Mouse (Mus musculus): ENCODE measurements at regions not wholly inside any gene's neighbourhood (a gene's known extent, or its start where the extent isn't known, plus 50 kb on each side); places are given as distances from the start of the nearest gene placed in this dataset.
A peak's percentile ranks its signal among the peaks of the same experiment; 100 is the strongest.

DNA sequence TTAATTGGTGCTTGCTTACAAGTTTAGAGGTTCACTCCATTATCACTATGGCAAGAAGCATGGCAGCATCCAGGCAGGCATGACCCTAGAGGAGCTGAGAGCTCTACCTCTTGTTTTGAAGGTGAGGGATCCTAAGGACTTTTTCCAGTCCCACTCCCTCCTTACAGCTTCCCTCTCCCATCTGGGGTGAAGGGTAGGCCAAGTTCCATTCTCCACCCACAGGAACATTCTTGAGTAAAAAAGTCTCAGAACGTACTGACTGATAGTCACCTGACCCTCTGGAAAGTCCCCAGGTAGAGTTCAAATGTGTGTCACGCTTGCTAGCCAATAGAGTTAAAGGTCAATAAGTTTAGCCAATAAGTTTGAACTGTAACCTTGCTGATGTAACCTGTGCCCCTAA lies 355.9 kb upstream of the Castor2 start:
- no peak overlapping the region for H3K4me3 ChIP-seq (ENCODE audit: low read depth, low read length)
- 82% methylated on average over 2 of the region's 2 CpGs for WGBS
- ATAC-seq (ENCODE audit: low read depth), result no peak

DNA sequence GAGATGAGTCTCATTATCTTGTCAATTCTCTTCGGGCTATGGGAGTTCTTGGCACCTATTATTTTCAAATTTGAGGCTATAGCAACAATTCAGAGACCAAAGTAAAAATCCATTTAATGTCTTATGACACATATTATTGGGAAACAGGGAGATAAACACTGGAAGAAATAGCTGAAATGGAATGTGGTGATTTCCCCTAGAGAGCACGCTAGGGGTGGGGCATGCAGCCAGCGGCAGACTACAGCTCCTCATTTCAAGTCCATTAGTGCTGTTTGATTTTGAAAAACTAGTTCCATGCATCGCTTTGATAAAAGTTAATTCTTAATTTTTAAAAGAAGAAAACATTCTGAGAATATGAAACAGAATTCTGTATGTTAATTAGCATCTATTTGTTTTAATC lies 367.6 kb upstream of the Castor2 start:
- H3K27me3 ChIP-seq (replicated peaks; ENCODE audit: control insufficient read depth, insufficient read depth, low read length), result no peaks in the 10 kb centered on the region
- ATAC-seq (ENCODE audit: low read depth), result no peak
- no peaks in the 10 kb centered on the region for H3K4me1 ChIP-seq (ENCODE audit: control insufficient read depth, insufficient read depth, low read length)
- H3K9ac ChIP-seq (ENCODE audit: low read depth, low read length), result no peak overlapping the region
- no peak for DNase-seq (ENCODE audit: low spot score)
- H3K9me3 ChIP-seq (ENCODE audit: control insufficient read depth, low read length), result no peaks in the 10 kb centered on the region
- no peaks in the 10 kb centered on the region for H3K36me3 ChIP-seq (ENCODE audit: control insufficient read depth, insufficient read depth, low read length)
- no peak overlapping the region for H3K4me2 ChIP-seq (ENCODE audit: low read depth, low read length)
- H3K27ac ChIP-seq (replicated peaks; ENCODE audit: low read depth, low read length), result no peak overlapping the region
- no peak overlapping the region for H3K4me3 ChIP-seq (ENCODE audit: low read depth, low read length)
- WGBS, result 72% methylated on average over 4 of the region's 4 CpGs

More for the DNA sequence above, 355.9 kb upstream of the Castor2 start:
- Histone ChIP-seq H3K4me1 (ENCODE audit: control insufficient read depth, insufficient read depth, low read length) (no peaks in the 10 kb centered on the region), H3K9ac (ENCODE audit: low read depth, low read length) (no peak overlapping the region), H3K27me3 (replicated peaks; ENCODE audit: control insufficient read depth, insufficient read depth, low read length) (no peaks in the 10 kb centered on the region), H3K9me3 (ENCODE audit: control insufficient read depth, low read length) (peaks cover 7% of the 10 kb centered on the region; the same call in 1 of the 2 replicates), H3K27ac (replicated peaks; ENCODE audit: low read depth, low read length) (no peak overlapping the region), H3K36me3 (ENCODE audit: control insufficient read depth, insufficient read depth, low read length) (no peaks in the 10 kb centered on the region), H3K4me2 (ENCODE audit: low read depth, low read length) (no peak overlapping the region)
- DNase-seq (ENCODE audit: low spot score), result no peak

DNA sequence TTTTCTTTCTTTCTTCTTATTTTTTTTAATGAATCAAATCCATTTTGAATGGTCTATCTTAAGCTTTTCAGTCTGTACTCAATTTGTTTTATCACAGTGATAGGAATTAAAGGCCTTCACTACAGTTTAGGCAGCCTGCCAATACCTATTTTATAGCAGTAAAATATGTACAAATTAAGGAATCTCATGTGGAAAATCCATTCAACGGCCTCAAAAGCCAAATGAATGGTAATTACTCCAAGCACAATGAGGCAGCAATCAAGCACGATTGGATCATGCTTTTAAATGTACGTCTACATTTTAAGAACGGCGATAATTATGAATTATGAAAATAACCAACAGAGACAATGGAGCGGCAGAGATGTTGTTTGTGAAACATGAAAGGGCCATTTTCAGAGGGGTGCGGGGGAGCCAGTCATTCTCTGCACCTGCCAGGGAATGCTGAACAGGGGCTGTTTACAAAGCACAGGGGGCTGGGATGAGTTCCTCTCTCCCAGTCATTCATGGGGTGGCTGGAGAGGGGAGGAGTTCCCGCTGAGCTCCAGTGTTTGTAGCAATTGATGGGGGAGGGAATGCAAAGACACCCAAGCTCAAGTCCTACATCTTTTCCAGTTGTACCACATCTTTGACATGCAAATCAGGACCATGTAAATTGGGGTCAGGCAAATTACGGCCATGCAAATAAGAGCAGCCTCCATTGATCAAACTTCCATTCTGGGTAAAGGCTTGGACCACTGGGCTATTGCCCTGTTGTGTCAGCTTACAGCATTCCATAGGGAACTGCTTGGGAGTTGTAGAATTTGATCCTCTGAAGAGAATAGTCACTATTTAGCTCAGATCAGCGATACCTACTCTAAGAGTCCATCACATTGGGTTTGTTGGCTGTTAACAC lies 381.1 kb upstream of the Castor2 start:
- no peak overlapping the region for H3K4me3 ChIP-seq (ENCODE audit: low read depth, low read length)
- no peaks in the 10 kb centered on the region for H3K27me3 ChIP-seq (replicated peaks; ENCODE audit: control insufficient read depth, insufficient read depth, low read length)
- no peaks in the 10 kb centered on the region for H3K9me3 ChIP-seq (ENCODE audit: control insufficient read depth, low read length)
- 49% methylated on average over 10 of the region's 10 CpGs for WGBS
- ATAC-seq (ENCODE audit: low read depth), result no peak
- no peak overlapping the region for H3K4me2 ChIP-seq (ENCODE audit: low read depth, low read length)
- DNase-seq (ENCODE audit: low spot score), result peak; percentile 50
- H3K4me1 ChIP-seq (ENCODE audit: control insufficient read depth, insufficient read depth, low read length), result no peaks in the 10 kb centered on the region
- no peak overlapping the region for H3K27ac ChIP-seq (replicated peaks; ENCODE audit: low read depth, low read length)
- no peaks in the 10 kb centered on the region for H3K36me3 ChIP-seq (ENCODE audit: control insufficient read depth, insufficient read depth, low read length)
- no peak overlapping the region for H3K9ac ChIP-seq (ENCODE audit: low read depth, low read length)

DNA sequence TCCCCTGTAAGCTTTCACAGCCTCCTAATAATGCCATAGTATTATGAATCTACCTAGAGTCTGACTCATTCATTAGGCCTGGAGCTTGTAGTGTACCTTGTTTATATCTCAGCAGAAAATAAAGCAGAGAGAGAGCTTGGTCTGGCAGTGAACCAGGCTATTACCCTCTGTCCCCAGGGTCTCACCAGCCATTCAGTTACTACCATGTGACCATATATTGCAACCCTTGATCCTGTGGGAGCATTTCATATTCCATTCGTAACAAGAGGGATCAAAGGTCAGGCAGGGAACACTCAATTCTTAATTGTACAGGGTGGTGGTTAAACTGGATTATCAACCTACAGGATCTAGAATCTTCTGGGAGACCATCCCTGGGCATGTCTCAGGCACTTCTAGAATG lies 383.7 kb upstream of the Castor2 start:
- Histone ChIP-seq H3K27ac (replicated peaks; ENCODE audit: low read depth, low read length) (no peak overlapping the region), H3K4me3 (ENCODE audit: low read depth, low read length) (no peak overlapping the region), H3K4me2 (ENCODE audit: low read depth, low read length) (no peak overlapping the region), H3K36me3 (ENCODE audit: control insufficient read depth, insufficient read depth, low read length) (no peaks in the 10 kb centered on the region), H3K4me1 (ENCODE audit: control insufficient read depth, insufficient read depth, low read length) (no peaks in the 10 kb centered on the region), H3K9ac (ENCODE audit: low read depth, low read length) (no peak overlapping the region), H3K27me3 (replicated peaks; ENCODE audit: control insufficient read depth, insufficient read depth, low read length) (no peaks in the 10 kb centered on the region), H3K9me3 (ENCODE audit: control insufficient read depth, low read length) (no peaks in the 10 kb centered on the region)
- 80% methylated on average over 1 of the region's 1 CpGs for WGBS
- DNase-seq (ENCODE audit: low spot score), result no peak
- ATAC-seq (ENCODE audit: low read depth), result no peak

DNA sequence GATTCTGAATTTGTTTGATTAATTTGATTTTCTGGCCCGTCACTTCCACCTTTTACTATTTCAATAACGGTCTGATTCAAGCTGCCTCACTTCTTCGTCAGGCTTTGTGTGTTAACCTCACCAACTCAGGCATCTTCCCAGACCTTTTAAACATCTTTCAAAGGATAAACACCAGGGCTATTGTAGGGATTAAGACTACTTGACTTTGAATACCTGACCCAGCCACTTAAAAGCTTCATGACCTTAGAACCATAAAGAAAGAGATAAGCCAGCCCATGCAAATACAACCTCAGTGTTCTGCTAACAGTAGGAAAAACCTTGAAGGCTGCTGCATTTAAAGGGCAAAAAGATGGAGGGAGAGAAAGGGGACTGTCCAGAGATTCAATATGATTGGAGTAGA lies 386.9 kb upstream of the Castor2 start:
- WGBS, result 69% methylated on average over 3 of the region's 3 CpGs
- no peaks in the 10 kb centered on the region for H3K27me3 ChIP-seq (replicated peaks; ENCODE audit: control insufficient read depth, insufficient read depth, low read length)
- H3K4me2 ChIP-seq (ENCODE audit: low read depth, low read length), result no peak overlapping the region
- no peak overlapping the region for H3K4me3 ChIP-seq (ENCODE audit: low read depth, low read length)
- no peak for ATAC-seq (ENCODE audit: low read depth)
- H3K4me1 ChIP-seq (ENCODE audit: control insufficient read depth, insufficient read depth, low read length), result no peaks in the 10 kb centered on the region
- no peak for DNase-seq (ENCODE audit: low spot score)
- H3K9me3 ChIP-seq (ENCODE audit: control insufficient read depth, low read length), result no peaks in the 10 kb centered on the region
- H3K36me3 ChIP-seq (ENCODE audit: control insufficient read depth, insufficient read depth, low read length), result no peaks in the 10 kb centered on the region
- H3K9ac ChIP-seq (ENCODE audit: low read depth, low read length), result no peak overlapping the region
- H3K27ac ChIP-seq (replicated peaks; ENCODE audit: low read depth, low read length), result no peak overlapping the region

DNA sequence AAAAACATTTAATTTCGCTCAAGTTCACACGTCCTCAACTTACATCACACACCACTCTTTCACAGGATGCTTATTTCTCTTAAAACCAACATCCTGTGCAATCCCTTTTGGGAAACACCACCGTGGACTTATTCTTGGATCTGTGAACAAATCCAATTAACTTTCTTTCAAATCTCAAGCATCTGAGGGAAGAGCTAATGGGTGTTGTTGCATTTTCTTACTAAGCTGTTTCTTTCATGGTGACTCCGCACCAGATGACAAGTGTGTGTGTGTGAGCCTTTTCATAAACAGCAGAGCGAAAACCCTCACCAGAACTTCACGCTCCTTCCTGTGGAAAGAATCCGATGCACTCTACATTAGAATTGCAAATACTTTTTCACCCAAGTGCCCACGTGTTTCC lies 390.6 kb upstream of the Castor2 start:
- no peak for ATAC-seq (ENCODE audit: low read depth)
- peak; percentile 26 for DNase-seq (ENCODE audit: low spot score)
- Histone ChIP-seq H3K9ac (ENCODE audit: low read depth, low read length) (no peak overlapping the region), H3K9me3 (ENCODE audit: control insufficient read depth, low read length) (no peaks in the 10 kb centered on the region), H3K4me2 (ENCODE audit: low read depth, low read length) (no peak overlapping the region), H3K36me3 (ENCODE audit: control insufficient read depth, insufficient read depth, low read length) (no peaks in the 10 kb centered on the region), H3K27ac (replicated peaks; ENCODE audit: low read depth, low read length) (no peak overlapping the region), H3K27me3 (replicated peaks; ENCODE audit: control insufficient read depth, insufficient read depth, low read length) (no peaks in the 10 kb centered on the region), H3K4me1 (ENCODE audit: control insufficient read depth, insufficient read depth, low read length) (no peaks in the 10 kb centered on the region), H3K4me3 (ENCODE audit: low read depth, low read length) (no peak overlapping the region)
- WGBS, result 55% methylated on average over 8 of the region's 8 CpGs

DNA sequence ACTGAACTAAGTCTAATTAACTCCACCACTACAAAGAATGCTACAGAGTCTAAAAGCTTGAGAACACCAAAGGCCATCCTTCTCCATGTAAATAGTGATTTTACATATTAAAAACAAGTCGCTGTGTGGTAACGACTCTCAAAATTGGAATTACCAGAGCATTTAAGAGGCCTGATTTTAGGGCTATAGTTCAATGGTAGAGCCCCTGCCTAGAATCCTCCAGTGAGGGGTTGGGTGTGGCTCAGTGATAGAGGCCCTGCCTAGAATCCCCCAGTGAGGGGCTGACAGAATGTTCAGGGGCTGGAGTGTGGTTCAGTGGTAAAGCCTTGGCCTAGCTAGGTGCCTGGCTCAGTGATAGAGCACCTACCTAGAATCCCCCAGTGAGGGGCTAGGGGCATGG lies 413.3 kb upstream of the Castor2 start:
- H3K27ac ChIP-seq (replicated peaks; ENCODE audit: low read depth, low read length), result no peak overlapping the region
- no peaks in the 10 kb centered on the region for H3K27me3 ChIP-seq (replicated peaks; ENCODE audit: control insufficient read depth, insufficient read depth, low read length)
- no peaks in the 10 kb centered on the region for H3K4me1 ChIP-seq (ENCODE audit: control insufficient read depth, insufficient read depth, low read length)
- H3K9me3 ChIP-seq (ENCODE audit: control insufficient read depth, low read length), result no peaks in the 10 kb centered on the region
- ATAC-seq (ENCODE audit: low read depth) (no peak), DNase-seq (ENCODE audit: low spot score) (no peak)
- H3K4me2 ChIP-seq (ENCODE audit: low read depth, low read length), result no peak overlapping the region
- no peak overlapping the region for H3K9ac ChIP-seq (ENCODE audit: low read depth, low read length)
- 84% methylated on average over 2 of the region's 2 CpGs for WGBS
- H3K4me3 ChIP-seq (ENCODE audit: low read depth, low read length), result no peak overlapping the region
- no peaks in the 10 kb centered on the region for H3K36me3 ChIP-seq (ENCODE audit: control insufficient read depth, insufficient read depth, low read length)

DNA sequence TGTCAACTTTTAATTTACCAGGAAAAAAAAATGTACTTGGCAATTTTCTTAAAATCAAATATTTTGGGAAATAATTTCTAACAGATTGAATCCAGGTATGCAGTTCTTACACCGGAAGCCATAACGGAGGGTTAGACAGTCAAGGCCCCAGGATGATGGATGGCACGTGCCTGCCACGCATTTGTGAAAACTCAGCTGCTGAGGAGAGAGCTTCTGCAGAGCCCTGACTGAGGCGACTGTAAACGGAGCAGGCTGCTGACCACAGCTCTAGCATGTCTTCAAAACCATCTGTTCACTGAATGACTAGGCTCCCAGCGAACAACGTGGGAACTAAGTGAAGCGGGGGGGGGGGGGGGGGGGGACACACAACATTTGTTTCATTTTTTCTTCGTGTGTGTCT lies 416.5 kb upstream of the Castor2 start:
- Histone ChIP-seq H3K27ac (replicated peaks; ENCODE audit: low read depth, low read length) (no peak overlapping the region), H3K4me1 (ENCODE audit: control insufficient read depth, insufficient read depth, low read length) (no peaks in the 10 kb centered on the region), H3K9ac (ENCODE audit: low read depth, low read length) (no peak overlapping the region), H3K9me3 (ENCODE audit: control insufficient read depth, low read length) (no peaks in the 10 kb centered on the region), H3K4me2 (ENCODE audit: low read depth, low read length) (no peak overlapping the region), H3K36me3 (ENCODE audit: control insufficient read depth, insufficient read depth, low read length) (no peaks in the 10 kb centered on the region), H3K4me3 (ENCODE audit: low read depth, low read length) (no peak overlapping the region), H3K27me3 (replicated peaks; ENCODE audit: control insufficient read depth, insufficient read depth, low read length) (no peaks in the 10 kb centered on the region)
- DNase-seq (ENCODE audit: low spot score) (no peak), ATAC-seq (ENCODE audit: low read depth) (no peak)
- 36% methylated on average over 7 of the region's 10 CpGs for WGBS

DNA sequence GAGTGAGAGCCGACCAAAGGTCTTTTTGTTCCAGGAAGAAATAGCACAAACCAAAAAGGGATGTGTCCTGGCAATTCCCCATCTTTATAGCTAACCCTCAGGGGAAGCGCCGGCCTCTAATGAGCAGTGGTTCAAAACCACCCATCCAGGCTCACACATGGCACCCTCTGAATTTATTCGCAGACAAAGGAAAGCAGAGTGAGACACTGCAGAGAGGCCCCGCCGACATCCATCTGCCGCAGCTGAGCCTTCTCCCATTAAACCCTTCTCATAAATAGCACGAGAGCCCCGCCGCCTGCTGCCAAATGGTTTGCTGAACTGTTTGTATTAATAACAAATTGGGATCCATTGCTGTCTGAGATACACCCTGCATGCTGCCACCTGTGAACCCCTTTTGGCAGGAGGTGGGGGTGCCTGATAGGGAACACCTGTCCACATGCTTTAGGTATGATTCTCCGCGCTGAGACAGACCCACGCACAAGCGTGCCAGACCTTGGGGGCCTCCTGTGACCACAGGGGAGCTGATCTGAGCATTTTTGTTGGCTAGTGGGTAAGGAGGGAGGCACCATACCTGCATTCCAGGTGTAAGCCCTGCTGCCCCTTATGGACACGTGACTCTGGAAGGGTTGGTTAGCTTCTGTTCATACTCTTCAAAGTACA lies 422.6 kb upstream of the Castor2 start:
- Histone ChIP-seq H3K4me2 (ENCODE audit: low read depth, low read length) (no peak overlapping the region), H3K27me3 (replicated peaks; ENCODE audit: control insufficient read depth, insufficient read depth, low read length) (no peaks in the 10 kb centered on the region), H3K4me1 (ENCODE audit: control insufficient read depth, insufficient read depth, low read length) (no peaks in the 10 kb centered on the region), H3K9ac (ENCODE audit: low read depth, low read length) (no peak overlapping the region), H3K9me3 (ENCODE audit: control insufficient read depth, low read length) (no peaks in the 10 kb centered on the region), H3K4me3 (ENCODE audit: low read depth, low read length) (no peak overlapping the region), H3K36me3 (ENCODE audit: control insufficient read depth, insufficient read depth, low read length) (no peaks in the 10 kb centered on the region), H3K27ac (replicated peaks; ENCODE audit: low read depth, low read length) (no peak overlapping the region)
- ATAC-seq (ENCODE audit: low read depth), result no peak
- WGBS, result 75% methylated on average over 15 of the region's 15 CpGs
- no peak for DNase-seq (ENCODE audit: low spot score)
